Mouse (Mus musculus): Measurements from ENCODE around the gene Bmt2. TPM values are rescaled to one million over a fixed set of nuclear protein-coding genes. Genes with fewer than 3 reads are reported as not detected.

Gene Bmt2
- polyA plus RNA-seq, 1 experiment: 6.3 TPM

DNA sequence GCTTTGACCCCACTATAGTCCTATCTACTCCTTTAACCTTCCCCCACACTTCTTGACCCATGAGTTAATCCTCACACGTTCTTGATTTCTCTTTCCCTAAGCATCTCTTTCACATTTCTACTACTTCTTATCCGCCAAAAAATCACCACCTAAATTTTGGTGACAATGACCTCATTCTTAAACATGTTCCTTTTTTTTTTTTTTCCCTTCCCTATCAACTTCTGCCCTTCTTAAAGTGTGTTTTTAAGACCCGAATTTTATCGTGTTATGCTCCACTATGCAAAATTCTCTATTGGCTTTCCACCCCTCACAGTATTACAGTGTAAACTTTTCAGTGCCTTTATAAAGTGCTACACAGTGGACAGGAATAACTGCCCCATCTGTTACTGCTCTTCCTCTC is 71.4 kb downstream of the Bmt2 start:
- no peak overlapping the region for H3K27ac ChIP-seq (replicated peaks; ENCODE audit: low read depth, low read length)
- no peak overlapping the region for H3K4me3 ChIP-seq (ENCODE audit: insufficient read depth, low read depth, low read length)

GRCm38 (mm10) chr6:13603134-13603533 is 74.6 kb downstream of the Bmt2 start:
- Histone ChIP-seq H3K27ac (replicated peaks; ENCODE audit: low read depth, low read length) (no peak overlapping the region), H3K4me1 (ENCODE audit: control insufficient read depth, insufficient read depth, insufficient read length, low read length) (peaks cover 6% of the 10 kb centered on the region; the same call in 1 of the 2 replicates), H3K4me3 (ENCODE audit: insufficient read depth, low read depth, low read length) (no peak overlapping the region)

More for the DNA sequence above, 71.4 kb downstream of the Bmt2 start:
- H3K4me1 ChIP-seq (ENCODE audit: control insufficient read depth, insufficient read depth, insufficient read length, low read length): peaks cover 7% of the 10 kb centered on the region; the same call in 1 of the 2 replicates

DNA sequence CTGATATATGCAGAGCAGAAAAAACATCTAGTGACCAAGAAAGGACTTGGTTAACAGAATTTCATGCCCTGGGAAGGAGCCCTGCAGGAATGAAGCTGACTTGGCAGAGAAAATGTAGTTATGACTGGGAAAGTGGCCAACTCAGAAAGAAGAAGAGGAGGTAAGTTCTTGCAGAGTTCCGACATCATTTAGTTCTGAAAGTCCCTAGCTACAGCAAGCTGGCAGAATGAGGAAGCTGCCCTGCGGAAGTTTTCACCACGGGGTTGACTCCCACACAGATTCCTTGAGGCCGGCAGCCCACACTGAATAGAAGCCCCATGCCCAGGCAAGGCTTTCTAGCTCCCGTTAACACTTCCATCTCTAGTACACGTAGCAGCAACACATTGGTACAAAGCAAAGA is 76.2 kb downstream of the Bmt2 start:
- no peak overlapping the region for H3K27ac ChIP-seq (replicated peaks; ENCODE audit: low read depth, low read length)
- H3K4me1 ChIP-seq (ENCODE audit: control insufficient read depth, insufficient read depth, insufficient read length, low read length): peaks cover 8% of the 10 kb centered on the region; the same call in 1 of the 2 replicates
- no peak overlapping the region for H3K4me3 ChIP-seq (ENCODE audit: insufficient read depth, low read depth, low read length)

DNA sequence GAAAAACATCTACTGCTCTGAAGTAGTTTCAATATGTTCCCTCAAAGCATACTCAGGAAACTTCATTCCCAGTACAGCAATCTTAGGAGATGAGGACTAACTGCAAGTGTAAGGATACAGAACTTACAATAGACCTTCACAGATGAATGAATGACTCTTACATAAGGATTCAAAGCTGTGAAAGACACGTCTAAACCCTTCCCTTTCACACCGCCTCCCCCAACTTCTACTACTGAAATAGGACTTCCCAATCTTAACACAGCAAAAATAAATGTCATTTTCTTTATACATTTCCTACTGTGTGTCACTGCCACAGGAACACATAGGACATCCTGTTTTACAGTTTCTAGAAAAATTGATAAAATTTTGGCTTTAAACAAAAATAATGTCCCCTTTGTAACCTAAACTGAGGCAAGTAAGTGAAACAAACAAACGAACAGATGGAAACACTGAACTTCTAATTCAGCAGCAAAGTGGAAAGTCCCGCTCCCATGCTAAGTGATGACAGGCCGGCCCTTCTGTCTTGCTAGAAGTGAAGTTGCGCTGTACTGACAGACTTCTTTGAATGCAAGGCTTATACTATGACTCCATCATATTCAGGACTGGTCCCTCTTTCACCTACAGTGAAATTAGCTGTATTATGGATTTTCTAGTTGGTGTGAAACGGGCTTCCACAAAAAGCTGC is 79.4 kb downstream of the Bmt2 start:
- H3K4me1 ChIP-seq (ENCODE audit: control insufficient read depth, insufficient read depth, insufficient read length, low read length): peaks cover 6% of the 10 kb centered on the region; the same call in 1 of the 2 replicates
- no peak overlapping the region for H3K27ac ChIP-seq (replicated peaks; ENCODE audit: low read depth, low read length)
- H3K4me3 ChIP-seq (ENCODE audit: insufficient read depth, low read depth, low read length): no peak overlapping the region

DNA sequence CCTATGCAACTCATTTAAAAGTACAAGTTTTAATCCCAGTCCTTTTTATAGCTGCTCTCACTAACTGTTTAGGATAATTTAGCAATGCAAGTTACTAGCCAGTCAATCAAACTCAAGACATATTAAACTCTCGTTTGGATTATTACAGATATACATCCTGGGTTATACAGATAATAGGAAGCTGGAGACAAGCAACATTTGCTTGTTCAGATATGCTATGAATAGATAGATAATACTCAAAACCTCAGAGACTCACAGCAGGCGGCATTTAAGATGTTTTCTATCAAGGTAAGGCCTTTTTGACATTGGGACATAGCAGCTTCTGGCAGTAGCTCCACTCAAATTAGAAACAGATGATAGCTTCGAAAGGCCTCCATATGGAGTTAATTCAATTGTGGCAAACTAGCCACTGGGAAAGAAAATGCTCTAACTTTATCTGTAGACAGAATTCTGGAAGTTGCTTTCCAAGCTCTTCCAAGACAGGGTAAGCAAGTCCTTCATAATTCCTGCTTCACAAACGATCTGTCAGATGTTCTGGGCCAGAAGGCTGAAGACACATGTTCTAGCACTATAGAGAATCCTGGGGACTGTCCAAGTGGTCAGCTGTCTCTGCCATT is 84.9 kb downstream of the Bmt2 start:
- H3K27ac ChIP-seq (replicated peaks; ENCODE audit: low read depth, low read length): no peak overlapping the region
- peaks cover 2% of the 10 kb centered on the region; the same call in 1 of the 2 replicates for H3K4me1 ChIP-seq (ENCODE audit: control insufficient read depth, insufficient read depth, insufficient read length, low read length)
- H3K4me3 ChIP-seq (ENCODE audit: insufficient read depth, low read depth, low read length): no peak overlapping the region

DNA sequence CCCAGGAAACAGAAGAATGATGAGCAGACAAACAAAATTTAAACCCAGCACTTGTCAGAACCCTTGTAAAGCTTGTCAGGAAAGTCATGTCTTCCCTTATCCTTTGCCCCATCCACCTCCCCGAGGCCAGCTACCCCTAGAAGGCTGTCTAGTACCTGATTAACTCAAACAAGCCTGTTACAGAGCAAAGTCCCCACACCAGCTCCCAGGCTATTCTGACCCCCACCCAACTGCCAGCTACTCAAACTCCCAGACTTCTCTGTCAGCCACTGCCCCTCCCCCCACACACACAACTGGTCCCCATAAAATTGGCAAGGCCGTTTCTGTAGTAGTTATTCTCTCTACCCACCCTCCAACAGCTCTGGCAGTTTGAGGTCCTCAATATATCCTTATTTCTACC is 91.2 kb downstream of the Bmt2 start:
- no peaks in the 10 kb centered on the region for H3K4me1 ChIP-seq (ENCODE audit: control insufficient read depth, insufficient read depth, insufficient read length, low read length)
- no peak overlapping the region for H3K27ac ChIP-seq (replicated peaks; ENCODE audit: low read depth, low read length)
- no peak overlapping the region for H3K4me3 ChIP-seq (ENCODE audit: insufficient read depth, low read depth, low read length)

- Histone ChIP-seq H3K4me3 (ENCODE audit: insufficient read depth, low read depth, low read length) (no peak overlapping the region), H3K4me1 (ENCODE audit: control insufficient read depth, insufficient read depth, insufficient read length, low read length) (no peaks in the 10 kb centered on the region), H3K27ac (replicated peaks; ENCODE audit: low read depth, low read length) (no peak overlapping the region)
Observed at GRCm38 (mm10) chr6:13586154-13586553, 91.6 kb downstream of the Bmt2 start.

- Histone ChIP-seq H3K4me3 (ENCODE audit: insufficient read depth, low read depth, low read length) (no peak overlapping the region), H3K4me1 (ENCODE audit: control insufficient read depth, insufficient read depth, insufficient read length, low read length) (0 out of 2 replicates have a peak, but pooled peaks cover 3% of the 10 kb centered on the region), H3K27ac (replicated peaks; ENCODE audit: low read depth, low read length) (no peak overlapping the region)
Observed at GRCm38 (mm10) chr6:13584788-13585187, 93.0 kb downstream of the Bmt2 start.

- no peak overlapping the region for H3K27ac ChIP-seq (replicated peaks; ENCODE audit: low read depth, low read length)
- 0 out of 2 replicates have a peak, but pooled peaks cover 3% of the 10 kb centered on the region for H3K4me1 ChIP-seq (ENCODE audit: control insufficient read depth, insufficient read depth, insufficient read length, low read length)
- H3K4me3 ChIP-seq (ENCODE audit: insufficient read depth, low read depth, low read length): no peak overlapping the region
Observed at GRCm38 (mm10) chr6:13582075-13582474, 95.7 kb downstream of the Bmt2 start.

Other genes starting within 250 kb of the Bmt2 start
- gene Tmem168, start 69.9 kb downstream of the Bmt2 start, polyA plus RNA-seq (2012; ENCODE audit: insufficient read depth, insufficient read length, missing spikeins): 15.5 and 17.8 TPM in 2 replicates
- not detected in 2 replicates for gene Gpr85, start 162.0 kb upstream of the Bmt2 start, polyA plus RNA-seq (2012; ENCODE audit: insufficient read depth, insufficient read length, missing spikeins)
- gene 2610001J05Rik, start 193.6 kb upstream of the Bmt2 start, polyA plus RNA-seq (2012; ENCODE audit: insufficient read depth, insufficient read length, missing spikeins): 56.6 and 73.6 TPM in 2 replicates

Data from brown adipose tissue, adult 24 weeks (tissue).